Mouse (Mus musculus) thymus, postnatal 36 days (tissue): ENCODE measurements around the gene Shq1.

Experiments
- DNase-seq, 2 experiments: peaks; one replicate each; pipeline ENCODE4 v3.0.0; 2022; ENCODE audit warnings: mixed read lengths in 2 of 2

Gene Shq1

DNA sequence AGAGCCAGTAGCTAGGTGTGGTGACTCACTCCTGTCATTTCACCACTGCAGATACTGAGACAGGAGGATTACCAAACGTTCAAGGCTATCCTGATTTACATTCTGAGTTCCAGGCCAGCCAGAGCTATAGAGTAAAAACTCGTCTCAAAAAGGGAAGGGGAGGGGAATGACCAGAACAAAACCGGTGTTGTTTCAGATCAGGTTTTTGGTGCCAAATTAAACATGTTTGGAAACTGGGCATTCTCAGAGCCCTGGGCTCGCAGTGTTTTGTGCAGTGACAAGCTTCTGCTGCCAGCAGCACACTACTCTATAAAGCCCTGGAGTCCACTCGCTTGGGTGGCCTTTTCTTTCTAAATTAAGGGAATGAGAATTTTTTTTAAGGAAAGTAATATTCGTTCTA is 8.7 kb downstream of the Shq1 start:
- no peak for DNase-seq

GRCm38 (mm10) chr6:100660395-100660794 is 10.6 kb downstream of the Shq1 start:
- DNase-seq = no peak

DNA sequence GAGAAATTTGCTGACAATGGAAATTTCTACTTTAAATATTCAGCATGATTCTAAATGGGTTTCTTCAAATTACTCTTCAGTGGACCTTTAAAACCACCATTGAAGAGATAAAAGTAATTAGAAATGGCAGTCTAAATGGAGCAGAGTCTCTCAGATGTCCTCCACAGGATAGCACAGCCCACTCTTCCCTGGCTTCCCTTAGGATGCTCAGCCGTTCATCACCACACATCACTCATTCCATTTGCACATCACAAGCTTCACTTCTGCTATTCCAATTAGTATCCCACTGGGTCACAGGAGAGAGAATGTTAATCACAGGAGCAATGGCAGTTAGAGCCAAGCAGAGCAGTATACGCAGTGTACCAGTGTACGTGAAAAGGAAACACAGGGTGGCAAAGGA is 18.4 kb downstream of the Shq1 start:
- no peak for DNase-seq

DNA sequence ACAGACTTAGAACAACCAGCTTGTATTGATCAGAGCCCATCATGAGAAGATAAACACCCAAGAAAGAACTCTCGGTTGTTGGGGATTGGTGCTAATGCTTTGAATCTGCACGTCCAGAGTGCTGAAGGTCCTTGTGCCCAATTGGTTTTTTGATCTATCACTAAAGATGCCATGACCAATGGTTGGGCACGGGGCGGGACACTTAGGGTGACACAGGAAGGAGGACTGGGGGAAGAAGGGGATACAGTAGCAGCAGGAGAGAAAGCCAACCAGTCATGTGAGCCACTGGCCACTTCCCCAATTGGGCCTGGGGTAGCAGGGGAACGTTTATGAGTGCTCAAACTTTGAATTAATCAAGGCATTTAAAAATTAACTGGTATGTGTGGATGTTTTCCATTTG is 23.8 kb downstream of the Shq1 start:
- DNase-seq = no peak

DNA sequence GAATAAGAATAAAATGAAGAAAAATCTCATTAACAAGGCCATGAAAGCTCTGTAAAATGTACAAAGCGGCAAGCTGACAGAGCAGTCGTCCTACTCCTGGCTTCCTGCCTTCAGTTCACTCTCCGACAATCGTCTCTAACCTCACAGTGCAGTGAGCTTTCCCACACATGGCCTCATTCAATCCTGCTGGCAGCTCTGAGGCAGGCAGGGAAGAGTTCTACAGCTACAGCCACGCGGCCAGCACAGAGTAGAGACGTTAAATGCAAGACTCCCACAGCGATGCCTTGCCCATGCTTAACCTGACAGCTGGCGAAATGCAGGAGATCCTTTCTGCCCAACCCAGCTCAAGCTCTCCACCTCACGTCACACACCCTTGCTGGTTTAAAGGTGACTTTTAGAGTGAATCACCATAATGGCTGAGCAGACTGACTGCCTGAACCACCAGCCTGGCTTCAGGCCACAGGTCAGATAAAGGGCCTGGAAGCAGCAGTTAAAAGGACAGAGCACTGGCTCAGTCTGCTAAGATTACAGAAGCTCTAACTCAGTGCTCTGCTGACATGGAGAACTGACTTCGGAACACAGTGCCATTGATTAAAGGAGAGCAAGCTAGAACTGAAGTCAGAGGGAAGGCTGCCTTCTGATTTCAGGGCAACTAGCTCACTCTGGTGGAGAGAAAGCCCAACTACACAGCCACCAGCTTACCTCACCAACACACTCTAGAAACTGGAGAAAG is 25.3 kb downstream of the Shq1 start:
- peak in 1 of 2 experiments; percentile 7 for DNase-seq

- no peak for DNase-seq
Observed at GRCm38 (mm10) chr6:100644631-100645030, 26.3 kb downstream of the Shq1 start.

- DNase-seq = no peak
Observed at GRCm38 (mm10) chr6:100642786-100643185, 28.2 kb downstream of the Shq1 start.

- no peak for DNase-seq
Observed at GRCm38 (mm10) chr6:100640591-100640990, 30.4 kb downstream of the Shq1 start.

GRCm38 (mm10) chr6:100629086-100629485 is 41.9 kb downstream of the Shq1 start:
- DNase-seq = no peak

DNA sequence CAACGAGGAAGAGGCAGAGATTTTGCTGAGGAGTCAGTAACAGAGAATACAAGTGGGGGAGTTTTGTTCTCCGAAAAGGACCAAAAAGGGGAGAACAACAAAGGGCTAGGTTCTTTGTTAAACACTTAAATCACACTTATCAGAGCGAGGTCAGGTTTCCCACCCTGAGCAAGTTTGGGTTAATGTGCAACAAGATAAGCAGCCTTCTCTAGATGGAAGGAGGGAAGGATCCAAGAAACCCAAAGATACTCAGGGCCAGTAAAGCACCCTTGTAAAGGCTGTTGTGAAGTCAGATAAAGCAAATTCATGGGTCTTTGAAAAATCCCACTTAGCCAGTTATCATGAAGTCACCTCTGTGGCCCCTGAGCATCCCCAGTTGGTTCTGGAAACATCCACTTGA is 42.7 kb downstream of the Shq1 start:
- no peak for DNase-seq

DNA sequence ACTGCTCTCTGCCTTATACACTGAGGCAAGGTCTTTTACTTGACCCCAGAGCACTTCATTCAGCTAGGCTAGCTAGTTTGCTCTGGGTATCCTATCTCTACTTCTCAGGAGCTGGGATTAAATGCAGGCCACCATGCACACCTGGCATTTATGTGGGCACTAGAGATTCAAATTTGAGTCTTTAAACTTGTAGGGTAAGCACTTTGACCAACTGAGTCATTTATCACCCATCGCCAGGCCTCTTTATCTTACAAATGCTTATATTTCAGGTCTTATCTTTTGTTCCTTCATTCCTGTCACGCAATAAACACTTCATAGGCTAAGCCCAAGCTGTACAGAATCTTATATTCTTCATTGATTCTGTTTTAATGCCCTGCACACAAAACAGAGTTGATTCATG is 47.0 kb downstream of the Shq1 start:
- no peak for DNase-seq

DNA sequence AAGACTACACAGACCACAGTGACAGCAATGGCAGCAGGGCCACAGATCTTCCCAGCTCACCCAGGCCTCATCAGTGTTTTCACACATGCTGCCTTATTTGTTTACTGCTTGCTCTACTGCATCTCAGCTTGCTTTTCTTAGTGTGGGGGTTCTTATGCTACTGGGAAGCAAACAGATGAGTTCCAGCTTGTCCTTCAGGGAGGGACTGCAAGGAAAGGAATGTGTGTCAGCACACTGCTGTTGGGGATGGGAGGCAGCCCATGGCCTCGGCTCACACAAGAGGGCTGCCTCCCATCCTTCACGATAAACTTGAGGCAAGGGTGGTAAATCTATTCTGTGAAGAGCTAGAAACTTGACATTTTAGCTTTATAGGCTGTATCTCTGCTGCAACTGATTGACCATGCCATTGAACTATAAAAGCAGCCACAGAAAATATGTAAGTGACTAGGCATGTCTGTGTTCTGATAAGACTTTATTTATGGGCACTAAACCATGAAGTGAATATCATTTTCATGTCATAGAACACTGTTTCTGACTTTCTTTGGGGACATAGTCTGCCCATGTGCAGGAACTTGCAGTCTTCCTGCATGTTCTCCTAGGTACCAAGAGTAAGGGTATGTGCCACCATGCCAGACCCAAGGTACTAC is 48.0 kb downstream of the Shq1 start:
- DNase-seq = no peak

- DNase-seq = no peak
Observed at GRCm38 (mm10) chr6:100620411-100620810, 50.5 kb downstream of the Shq1 start.

DNA sequence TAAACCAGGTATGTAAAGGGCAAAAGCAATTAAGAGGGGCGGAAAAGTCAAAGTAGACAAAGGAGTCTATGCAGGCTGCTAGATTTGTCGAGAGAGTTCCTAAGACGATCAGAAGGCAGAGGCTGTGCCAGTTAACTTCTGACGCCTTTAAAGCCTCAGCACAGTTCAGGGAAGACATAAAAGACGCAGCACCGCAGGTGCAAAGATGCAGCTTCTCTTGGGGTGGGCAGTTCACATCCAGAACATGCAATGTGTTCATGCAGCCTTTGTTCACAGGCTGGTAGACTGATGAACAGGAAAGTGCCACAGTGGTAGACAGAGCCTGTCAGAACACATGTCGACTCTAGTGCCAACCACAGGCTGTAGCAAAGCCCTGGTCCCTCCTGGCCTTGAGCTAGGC is 51.6 kb downstream of the Shq1 start:
- DNase-seq = peak; percentile 7 to 37

DNA sequence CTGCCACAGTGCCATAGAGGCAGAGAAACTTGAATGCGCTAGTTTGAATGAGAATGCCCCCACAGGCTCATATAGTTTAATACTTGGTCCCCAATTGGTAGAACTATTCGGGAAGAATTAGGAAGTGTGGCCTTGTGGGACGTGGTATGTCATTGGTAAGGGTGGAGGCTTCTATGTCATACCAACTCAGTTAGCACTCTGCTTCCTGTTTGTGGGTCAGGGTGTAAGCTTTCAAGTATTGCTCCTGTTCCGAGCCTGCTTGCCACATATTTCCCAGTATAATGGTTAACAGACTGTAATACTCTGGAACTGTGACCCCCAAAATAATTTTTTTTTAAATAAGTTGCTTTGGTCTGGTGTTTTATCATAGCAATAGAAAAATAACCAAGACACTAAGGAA is 54.8 kb downstream of the Shq1 start:
- no peak for DNase-seq

- no peak for DNase-seq
Observed at GRCm38 (mm10) chr6:100613593-100614267, 57.2 kb downstream of the Shq1 start.

DNA sequence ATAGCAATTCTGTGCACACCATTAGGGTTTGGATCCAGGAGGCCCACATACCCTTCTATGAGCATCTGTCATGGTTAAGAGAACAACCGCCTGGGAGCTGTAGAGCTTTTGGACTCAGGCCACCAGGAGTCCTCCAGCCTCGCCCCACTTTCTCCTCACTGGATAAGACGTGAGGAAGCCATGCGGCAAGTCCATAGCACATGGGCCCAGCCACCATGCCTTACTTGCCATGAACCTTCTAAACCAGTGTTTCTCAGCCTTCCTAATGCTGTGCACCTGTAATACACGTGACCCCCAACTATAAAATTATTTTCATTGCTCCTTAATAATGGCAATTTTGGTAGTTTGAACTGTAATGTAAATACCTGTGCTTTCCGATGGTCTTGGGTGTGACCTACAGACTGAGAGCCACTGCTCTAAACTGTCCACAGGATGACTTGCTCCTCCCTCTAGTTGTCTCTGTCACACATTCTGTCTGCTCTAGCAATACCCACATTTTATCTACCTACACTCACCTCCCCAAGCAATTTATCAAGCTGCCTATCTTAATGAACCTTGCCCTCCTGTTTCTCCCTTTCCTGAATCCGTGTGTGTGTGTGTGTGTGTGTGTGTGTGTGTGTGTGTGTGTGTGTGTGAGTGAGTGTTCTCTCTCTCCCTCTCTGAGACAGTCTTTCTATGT is 59.9 kb downstream of the Shq1 start:
- DNase-seq = no peak

DNA sequence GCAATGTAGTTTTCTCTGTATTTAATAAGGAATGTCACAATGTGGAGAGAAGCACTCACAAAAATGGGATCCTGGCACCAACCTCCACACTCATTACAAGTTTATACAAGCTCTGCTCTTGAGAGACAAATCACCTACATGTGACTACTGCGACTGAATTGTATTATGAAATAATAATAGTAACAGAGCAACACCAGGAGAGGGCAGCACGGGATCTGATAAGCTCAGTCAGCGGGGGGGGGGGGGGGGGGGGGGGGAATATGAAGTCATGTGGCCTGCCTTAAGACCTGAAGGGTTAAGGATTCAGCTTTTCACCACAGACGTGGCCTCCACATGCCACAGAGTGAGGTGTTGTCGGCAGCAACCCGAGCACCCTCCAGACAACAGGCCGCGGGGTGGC is 60.8 kb downstream of the Shq1 start:
- DNase-seq = no peak

GRCm38 (mm10) chr6:100609256-100609655 is 61.7 kb downstream of the Shq1 start:
- no peak for DNase-seq

GRCm38 (mm10) chr6:100608429-100608828 is 62.5 kb downstream of the Shq1 start:
- DNase-seq = peak; percentile 16 to 30

- no peak for DNase-seq
Observed at GRCm38 (mm10) chr6:100606805-100607204, 64.2 kb downstream of the Shq1 start.

GRCm38 (mm10) chr6:100603702-100604101 is 67.3 kb downstream of the Shq1 start:
- DNase-seq = no peak

DNA sequence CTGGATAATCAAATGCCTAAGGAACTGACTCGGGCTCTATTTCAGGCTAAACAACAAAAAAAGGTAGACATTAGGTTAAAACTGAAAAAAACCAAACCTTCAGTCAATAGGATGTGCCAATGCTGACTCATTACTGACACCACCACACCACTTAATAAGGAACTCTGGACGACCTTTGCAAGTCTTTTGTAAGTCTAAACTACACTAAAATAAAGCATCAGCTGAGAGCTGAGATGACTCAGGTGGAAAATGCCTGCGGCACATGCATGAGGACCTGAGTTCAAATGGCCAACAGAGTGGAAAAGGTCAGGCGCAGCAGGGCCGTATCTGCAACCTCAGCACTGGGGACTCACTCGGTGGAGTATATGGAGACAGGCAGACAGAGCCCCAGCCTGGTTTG is 69.3 kb downstream of the Shq1 start:
- no peak for DNase-seq

- DNase-seq = no peak
Observed at GRCm38 (mm10) chr6:100593857-100594256, 77.1 kb downstream of the Shq1 start.
